Mouse (Mus musculus) forebrain, embryonic 15.5 days (tissue): ENCODE results near the gene Poln. TPM values are rescaled to one million over a fixed set of nuclear protein-coding genes. Genes with fewer than 3 reads are reported as not detected.
A peak's percentile ranks its signal among the peaks of the same experiment; 100 is the strongest.

Source experiments
- ATAC-seq: fragments of 200-750 bp; cut with Nextera tagmentation; replicated peaks from 2 replicates; pipeline ENCODE4 v1.8.0; 2017; ENCODE audit warnings: mild to moderate bottlenecking, moderate TSS enrichment, moderate library complexity
- H3K27ac ChIP-seq: fragments of 300-500 bp; sonication (generic); replicated peaks from 2 replicates; pipeline ENCODE4 v1.5.1; 2015; ENCODE audit warnings: mild to moderate bottlenecking, inconsistent platforms
- H3K27me3 ChIP-seq: fragments of 300-500 bp; sonication (generic); 2 replicates; pipeline ENCODE4 v1.6.1; 2015; ENCODE audit warnings: inconsistent platforms
- H3K36me3 ChIP-seq: fragments of 300-500 bp; sonication (generic); 2 replicates; pipeline ENCODE4 v1.6.1; 2015; ENCODE audit warnings: mild to moderate bottlenecking, inconsistent platforms
- H3K4me1 ChIP-seq: fragments of 300-500 bp; sonication (generic); 2 replicates; pipeline ENCODE4 v1.6.1; 2015; ENCODE audit warnings: inconsistent platforms
- H3K4me2 ChIP-seq: fragments of 300-500 bp; sonication (generic); replicated peaks from 2 replicates; pipeline ENCODE4 v1.6.1; 2015; ENCODE audit warnings: mild to moderate bottlenecking, inconsistent platforms
- H3K4me3 ChIP-seq: fragments of 300-500 bp; sonication (generic); 2 replicates; pipeline ENCODE4 v1.5.1; 2015; ENCODE audit warnings: mild to moderate bottlenecking, inconsistent platforms
- H3K9ac ChIP-seq: fragments of 300-500 bp; sonication (generic); replicated peaks from 2 replicates; pipeline ENCODE4 v1.6.1; 2015; ENCODE audit warnings: mild to moderate bottlenecking, inconsistent platforms
- H3K9me3 ChIP-seq: fragments of 300-500 bp; sonication (generic); 2 replicates; pipeline ENCODE4 v1.6.1; 2016; ENCODE audit warnings: inconsistent platforms
- WGBS: fragments of 180-500 bp; shearing (Covaris S2); methylation state at CpG from one replicate; pipeline ENCODE4 v1.1.7; 2015; ENCODE audit warnings: mixed read lengths; 5-methylcytosine and 5-hydroxymethylcytosine counted together
- polyA plus RNA-seq: library from polyadenylated mRNA; unstranded; fragments of >200 nt; fragmentation: Nextera tagmentation; extraction: Ambion mirVana; gene quantifications from 2 replicates; pipeline ENCODE4 v1.2.1, GENCODE M21; 2015

Poln gene
- 0.19 and 0.34 TPM in 2 replicates for polyA plus RNA-seq

- peak; percentile 100 for ATAC-seq
- H3K27me3 ChIP-seq, result no peaks in the 10 kb centered on the region
- H3K4me2 ChIP-seq, result peak within 1 kb of the TSS; percentile 69
- peak within 1 kb of the TSS; percentile 87 for H3K9ac ChIP-seq
- H3K27ac ChIP-seq, result peak within 1 kb of the TSS; percentile 93
- WGBS, result under 1% methylated on average over 57 of the region's 57 CpGs
- peaks cover 35% of the 10 kb centered on the region for H3K4me1 ChIP-seq
- no peaks in the 10 kb centered on the region for H3K9me3 ChIP-seq
- H3K36me3 ChIP-seq, result peaks cover 11% of the 10 kb centered on the region
- H3K4me3 ChIP-seq, result peak within 1 kb of the TSS; percentile 86
Observed at GRCm38 (mm10) chr5:34168950-34169891, at the start of gene Poln, which contains the start of gene Haus3. Gene Poln, minus strand, starts transcription at chr5:34169448. Gene Haus3, minus strand, starts transcription at chr5:34169527.

GRCm38 (mm10) chr5:34218672-34219071, 49.4 kb upstream of the Poln start:
- H3K4me2 ChIP-seq, result no peak overlapping the region
- WGBS, result 82% methylated on average over 5 of the region's 5 CpGs
- no peaks in the 10 kb centered on the region for H3K27me3 ChIP-seq
- ATAC-seq, result no peak
- no peak overlapping the region for H3K4me3 ChIP-seq
- H3K36me3 ChIP-seq, result no peaks in the 10 kb centered on the region
- H3K9me3 ChIP-seq, result no peaks in the 10 kb centered on the region
- H3K4me1 ChIP-seq, result no peaks in the 10 kb centered on the region
- no peak overlapping the region for H3K27ac ChIP-seq
- H3K9ac ChIP-seq, result no peak overlapping the region

- no peaks in the 10 kb centered on the region for H3K36me3 ChIP-seq
- WGBS, result 67% methylated on average over 9 of the region's 9 CpGs
- no peak overlapping the region for H3K4me2 ChIP-seq
- no peak overlapping the region for H3K27ac ChIP-seq
- no peaks in the 10 kb centered on the region for H3K9me3 ChIP-seq
- H3K27me3 ChIP-seq, result no peaks in the 10 kb centered on the region
- no peak for ATAC-seq
- no peak overlapping the region for H3K4me3 ChIP-seq
- H3K4me1 ChIP-seq, result no peaks in the 10 kb centered on the region
- no peak overlapping the region for H3K9ac ChIP-seq
Observed at GRCm38 (mm10) chr5:34217756-34218155, 48.5 kb upstream of the Poln start.

- Histone ChIP-seq H3K4me3 (no peak overlapping the region), H3K4me2 (no peak overlapping the region), H3K4me1 (no peaks in the 10 kb centered on the region), H3K27me3 (no peaks in the 10 kb centered on the region), H3K9ac (no peak overlapping the region), H3K9me3 (no peaks in the 10 kb centered on the region), H3K27ac (no peak overlapping the region), H3K36me3 (no peaks in the 10 kb centered on the region)
- no peak for ATAC-seq
- 86% methylated on average over 7 of the region's 7 CpGs for WGBS
Observed at GRCm38 (mm10) chr5:34216025-34216424, 46.8 kb upstream of the Poln start.

- Histone ChIP-seq H3K4me1 (no peaks in the 10 kb centered on the region), H3K4me3 (no peak overlapping the region), H3K27me3 (no peaks in the 10 kb centered on the region), H3K36me3 (no peaks in the 10 kb centered on the region), H3K4me2 (no peak overlapping the region), H3K9ac (no peak overlapping the region), H3K9me3 (no peaks in the 10 kb centered on the region), H3K27ac (no peak overlapping the region)
- WGBS, result 78% methylated on average over 8 of the region's 8 CpGs
- no peak for ATAC-seq
Observed at GRCm38 (mm10) chr5:34213659-34214058, 44.4 kb upstream of the Poln start.

- H3K4me2 ChIP-seq, result no peak overlapping the region
- no peaks in the 10 kb centered on the region for H3K27me3 ChIP-seq
- no peak overlapping the region for H3K9ac ChIP-seq
- 3% methylated on average over 1 of the region's 1 CpGs for WGBS
- H3K27ac ChIP-seq, result no peak overlapping the region
- no peaks in the 10 kb centered on the region for H3K4me1 ChIP-seq
- H3K9me3 ChIP-seq, result no peaks in the 10 kb centered on the region
- no peak overlapping the region for H3K4me3 ChIP-seq
- no peaks in the 10 kb centered on the region for H3K36me3 ChIP-seq
- ATAC-seq, result peak; percentile 83
Observed at GRCm38 (mm10) chr5:34210279-34210678, 41.0 kb upstream of the Poln start.

- Histone ChIP-seq H3K9me3 (no peaks in the 10 kb centered on the region), H3K27ac (no peak overlapping the region), H3K9ac (no peak overlapping the region), H3K36me3 (no peaks in the 10 kb centered on the region), H3K4me3 (no peak overlapping the region), H3K27me3 (no peaks in the 10 kb centered on the region), H3K4me2 (no peak overlapping the region), H3K4me1 (no peaks in the 10 kb centered on the region)
- 60% methylated on average over 3 of the region's 3 CpGs for WGBS
- no peak for ATAC-seq
Observed at GRCm38 (mm10) chr5:34207503-34207902, 38.3 kb upstream of the Poln start.

GRCm38 (mm10) chr5:34205788-34206187, 36.5 kb upstream of the Poln start:
- ATAC-seq, result no peak
- Histone ChIP-seq H3K36me3 (no peaks in the 10 kb centered on the region), H3K4me1 (peaks cover 5% of the 10 kb centered on the region), H3K9me3 (no peaks in the 10 kb centered on the region), H3K4me2 (no peak overlapping the region), H3K4me3 (no peak overlapping the region), H3K27ac (no peak overlapping the region), H3K9ac (no peak overlapping the region), H3K27me3 (no peaks in the 10 kb centered on the region)
- WGBS, result 94% methylated on average over 2 of the region's 2 CpGs

- 86% methylated on average over 2 of the region's 2 CpGs for WGBS
- no peak overlapping the region for H3K27ac ChIP-seq
- no peaks in the 10 kb centered on the region for H3K36me3 ChIP-seq
- ATAC-seq, result no peak
- no peak overlapping the region for H3K9ac ChIP-seq
- no peak overlapping the region for H3K4me3 ChIP-seq
- H3K4me2 ChIP-seq, result no peak overlapping the region
- H3K27me3 ChIP-seq, result no peaks in the 10 kb centered on the region
- no peaks in the 10 kb centered on the region for H3K9me3 ChIP-seq
- peaks cover 5% of the 10 kb centered on the region for H3K4me1 ChIP-seq
Observed at GRCm38 (mm10) chr5:34204911-34205310, 35.7 kb upstream of the Poln start.

- H3K4me1 ChIP-seq, result peaks cover 14% of the 10 kb centered on the region
- no peak overlapping the region for H3K9ac ChIP-seq
- H3K36me3 ChIP-seq, result no peaks in the 10 kb centered on the region
- no peak overlapping the region for H3K27ac ChIP-seq
- no peaks in the 10 kb centered on the region for H3K27me3 ChIP-seq
- H3K4me2 ChIP-seq, result no peak overlapping the region
- no peaks in the 10 kb centered on the region for H3K9me3 ChIP-seq
- no peak overlapping the region for H3K4me3 ChIP-seq
- WGBS, result 78% methylated on average over 4 of the region's 4 CpGs
- ATAC-seq, result no peak
Observed at GRCm38 (mm10) chr5:34202006-34202405, 32.8 kb upstream of the Poln start.

GRCm38 (mm10) chr5:34201396-34201795, 32.1 kb upstream of the Poln start:
- Histone ChIP-seq H3K4me1 (peaks cover 19% of the 10 kb centered on the region), H3K27me3 (no peaks in the 10 kb centered on the region), H3K36me3 (no peaks in the 10 kb centered on the region), H3K9ac (no peak overlapping the region), H3K27ac (no peak overlapping the region), H3K4me2 (no peak overlapping the region), H3K4me3 (no peak overlapping the region), H3K9me3 (no peaks in the 10 kb centered on the region)
- ATAC-seq, result no peak
- 67% methylated on average over 2 of the region's 2 CpGs for WGBS

- WGBS, result 85% methylated on average over 6 of the region's 6 CpGs
- no peak overlapping the region for H3K4me3 ChIP-seq
- no peak overlapping the region for H3K27ac ChIP-seq
- no peak overlapping the region for H3K4me2 ChIP-seq
- no peak for ATAC-seq
- H3K9me3 ChIP-seq, result no peaks in the 10 kb centered on the region
- H3K9ac ChIP-seq, result no peak overlapping the region
- H3K36me3 ChIP-seq, result no peaks in the 10 kb centered on the region
- no peaks in the 10 kb centered on the region for H3K27me3 ChIP-seq
- H3K4me1 ChIP-seq, result peaks cover 19% of the 10 kb centered on the region
Observed at GRCm38 (mm10) chr5:34198615-34199014, 29.4 kb upstream of the Poln start.
